Mouse (Mus musculus) midbrain, embryonic 11.5 days (tissue): Measurements from ENCODE around the gene Kif1b. TPM values are rescaled to one million over a fixed set of nuclear protein-coding genes. Genes with fewer than 3 reads are reported as not detected.
"Not testable (repeated sequence)": the region's sequence is repeated elsewhere in the genome, so short reads cannot be mapped to it uniquely, and the experiment has no call there.

Experiments used
- ATAC-seq: fragments of 200-750 bp; cut with Nextera tagmentation; 2 replicates; pipeline ENCODE4 v1.8.0; 2017; ENCODE audit warnings: moderate TSS enrichment, moderate library complexity; ENCODE audit not compliant: low FRiP score
- DNase-seq: peaks from one replicate; pipeline ENCODE4 v3.0.0; 2015; ENCODE audit warnings: low spot score; ENCODE audit errors: missing footprints
- H3K27ac ChIP-seq: fragments of 300-500 bp; sonication (generic); 2 replicates; pipeline ENCODE4 v1.5.1; 2014; ENCODE audit warnings: low read depth, low read length
- H3K27me3 ChIP-seq: fragments of 300-500 bp; sonication (generic); 2 replicates; pipeline ENCODE4 v1.6.1; 2014; ENCODE audit warnings: mild to moderate bottlenecking, low read length, moderate library complexity, mixed read lengths; ENCODE audit not compliant: control insufficient read depth, insufficient read depth
- H3K36me3 ChIP-seq: fragments of 300-500 bp; sonication (generic); 2 replicates; pipeline ENCODE4 v1.6.1; 2014; ENCODE audit warnings: mild to moderate bottlenecking, low read length, moderate library complexity, mixed read lengths; ENCODE audit not compliant: control insufficient read depth, insufficient read depth
- H3K4me1 ChIP-seq: fragments of 300-500 bp; sonication (generic); 2 replicates; pipeline ENCODE4 v1.6.1; 2014; ENCODE audit warnings: low read length; ENCODE audit not compliant: control insufficient read depth, insufficient read depth
- H3K4me2 ChIP-seq: fragments of 300-500 bp; sonication (generic); 2 replicates; pipeline ENCODE4 v1.6.1; 2014; ENCODE audit warnings: mild to moderate bottlenecking, moderate library complexity
- H3K4me3 ChIP-seq: fragments of 300-500 bp; sonication (generic); 2 replicates; pipeline ENCODE4 v1.5.1; 2014; ENCODE audit warnings: low read depth, low read length
- H3K9ac ChIP-seq: fragments of 300-500 bp; sonication (generic); 2 replicates; pipeline ENCODE4 v1.6.1; 2014; ENCODE audit warnings: low read length
- H3K9me3 ChIP-seq: fragments of 300-500 bp; sonication (generic); 2 replicates; pipeline ENCODE4 v1.6.1; 2016; ENCODE audit warnings: low read length; ENCODE audit not compliant: control insufficient read depth
- WGBS: fragments of 180-500 bp; shearing (Covaris S2); extraction: QIAGEN DNeasy Blood & Tissue Kit; methylation state at CpG from one replicate; pipeline ENCODE4 v1.1.7; 2014; 5-methylcytosine and 5-hydroxymethylcytosine counted together
- polyA plus RNA-seq: library from polyadenylated mRNA; unstranded; fragments of >200 nt; fragmentation: Nextera tagmentation; extraction: Ambion mirVana; gene quantifications from 2 replicates; pipeline ENCODE4 v1.2.1, GENCODE M21; 2014

The Kif1b gene
- polyA plus RNA-seq, 1 experiment from 2014 or later, result 95.0 TPM

DNA sequence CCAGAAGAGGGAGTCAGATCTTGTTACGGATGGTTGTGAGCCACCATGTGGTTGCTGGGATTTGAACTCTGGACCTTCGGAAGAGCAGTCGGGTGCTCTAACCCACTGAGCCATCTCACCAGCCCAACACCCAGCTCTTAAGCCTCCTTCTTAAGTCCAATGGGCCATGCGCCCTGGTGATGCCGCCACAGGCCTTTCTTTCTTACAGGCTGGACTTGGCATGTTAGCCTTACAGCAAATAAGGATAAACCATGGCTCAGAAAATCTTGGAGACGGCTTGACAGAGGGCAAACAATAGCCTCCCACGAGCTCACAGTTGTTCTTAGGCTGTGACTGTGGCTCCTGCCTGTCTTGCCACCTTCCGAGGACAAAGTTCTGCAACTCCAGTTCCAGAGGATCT is 137.6 kb downstream of the Kif1b start:
- not testable (repeated sequence) for H3K27me3 ChIP-seq, H3K4me1 ChIP-seq, H3K4me2 ChIP-seq, H3K36me3 ChIP-seq, H3K27ac ChIP-seq, ATAC-seq, H3K9me3 ChIP-seq, DNase-seq, H3K4me3 ChIP-seq, H3K9ac ChIP-seq
- WGBS, result 72% methylated on average over 7 of the region's 8 CpGs

DNA sequence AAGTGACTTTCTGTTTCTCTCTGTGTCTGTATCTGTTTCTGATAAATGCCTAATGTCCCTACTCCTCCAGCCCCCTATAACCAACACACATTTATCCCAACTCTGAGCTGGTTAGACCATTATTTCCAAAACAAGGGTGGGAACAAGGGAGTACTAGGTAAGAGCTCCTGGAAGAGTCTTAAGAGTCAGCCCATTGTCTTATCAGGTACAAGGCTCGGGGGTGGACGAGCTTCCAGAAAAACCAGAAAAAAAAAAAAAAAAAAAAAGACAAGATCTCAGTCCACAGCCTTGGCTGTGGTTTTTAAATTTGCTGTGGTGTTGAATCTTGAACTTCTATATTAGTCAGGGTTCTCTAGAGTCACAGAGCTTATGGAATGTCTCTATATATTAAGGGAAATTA is 139.5 kb downstream of the Kif1b start:
- WGBS, result 87% methylated on average over 2 of the region's 2 CpGs
- DNase-seq, result no peak
- Histone ChIP-seq H3K27me3 (no peaks in the 10 kb centered on the region), H3K9ac (no peak overlapping the region), H3K4me3 (no peak overlapping the region), H3K9me3 (no peaks in the 10 kb centered on the region), H3K4me2 (no peak overlapping the region), H3K4me1 (peaks cover 7% of the 10 kb centered on the region; the same call in 1 of the 2 replicates), H3K36me3 (0 out of 2 replicates have a peak, but pooled peaks cover 5% of the 10 kb centered on the region), H3K27ac (no peak overlapping the region)
- no peak for ATAC-seq

DNA sequence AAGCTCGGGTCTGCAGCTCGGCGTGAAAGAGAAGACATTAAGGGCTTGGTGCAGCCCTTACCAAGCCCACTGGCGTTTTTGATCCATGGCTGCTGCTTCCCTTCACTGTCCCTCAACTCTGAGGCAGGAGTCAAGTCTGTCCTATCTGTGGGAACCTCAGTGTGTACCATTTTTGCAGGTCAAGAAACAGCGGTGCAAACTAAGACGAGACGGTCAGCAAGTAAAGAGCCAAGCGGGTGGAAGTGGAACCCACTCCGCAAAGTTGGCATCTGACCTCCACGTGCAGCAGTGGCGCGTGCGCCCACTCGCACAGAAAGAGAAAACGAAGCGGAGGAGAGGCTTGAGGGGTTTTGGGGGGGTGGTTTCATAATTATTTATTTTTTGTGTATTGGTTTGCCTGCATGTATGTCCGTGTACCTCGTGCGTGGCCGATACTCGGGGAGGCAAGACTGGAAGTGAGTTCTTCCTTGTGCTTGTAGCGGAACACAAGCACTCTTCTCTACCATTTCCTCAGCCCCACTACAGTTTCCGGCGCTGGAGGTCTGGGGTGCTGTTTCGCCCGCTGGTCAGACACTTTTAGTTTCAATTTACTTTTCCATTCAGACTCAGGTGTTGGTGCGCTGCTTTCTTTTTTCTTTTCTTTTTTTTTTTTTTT is 140.4 kb downstream of the Kif1b start:
- 2% methylated on average over 27 of the region's 27 CpGs for WGBS
- H3K4me2 ChIP-seq, result peak overlapping the region; percentile 83
- ATAC-seq, result peak; percentile 71
- H3K27ac ChIP-seq, result no peak overlapping the region; the same call in 1 of the 2 replicates
- H3K9ac ChIP-seq, result peak overlapping the region; percentile 74
- H3K4me1 ChIP-seq, result peaks cover 7% of the 10 kb centered on the region; the same call in 1 of the 2 replicates
- no peaks in the 10 kb centered on the region for H3K9me3 ChIP-seq
- no peaks in the 10 kb centered on the region for H3K27me3 ChIP-seq
- no peak for DNase-seq
- peaks cover 5% of the 10 kb centered on the region; the same call in 1 of the 2 replicates for H3K36me3 ChIP-seq
- peak overlapping the region; percentile 57 for H3K4me3 ChIP-seq

DNA sequence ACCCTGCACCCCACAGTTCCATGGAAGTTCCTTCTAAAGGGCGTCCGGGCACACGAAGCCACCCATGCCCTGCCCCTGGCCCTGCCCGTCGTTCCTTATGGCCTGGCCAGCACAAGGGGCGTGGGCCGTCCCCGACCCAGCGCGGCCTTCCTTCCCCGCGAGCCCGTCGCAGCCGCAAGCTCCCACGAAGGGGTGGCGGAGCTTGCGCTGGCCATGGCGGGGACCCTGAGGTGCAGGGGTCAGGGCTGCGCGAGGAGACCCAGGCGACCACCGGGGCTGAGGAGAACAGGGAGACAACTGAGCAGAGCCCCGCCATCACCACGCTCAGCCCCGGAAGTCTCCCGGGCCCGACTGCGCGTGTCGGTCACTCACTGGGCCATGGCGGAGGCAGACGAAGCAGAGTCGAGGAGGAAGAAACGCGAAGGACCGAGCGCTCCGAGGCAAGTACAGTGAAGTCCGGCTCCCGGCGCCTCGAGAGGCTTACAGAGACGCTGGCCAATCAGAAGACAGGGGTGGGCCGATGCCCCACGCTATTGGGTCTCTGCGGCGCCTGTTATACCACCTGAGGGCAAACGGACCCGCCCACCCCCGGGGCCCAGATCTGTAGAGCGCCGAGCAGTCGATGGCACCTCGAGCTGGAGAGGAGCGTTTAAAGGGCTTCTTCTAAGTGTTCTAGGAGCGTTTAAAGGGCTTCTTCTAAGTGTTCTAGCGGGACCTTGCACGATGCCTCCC is 141.1 kb downstream of the Kif1b start, which contains the start of gene Pgd:
Gene Pgd, minus strand, starts transcription at position 557 of the 732 bp plus-strand sequence.
- H3K9me3 ChIP-seq, result no peaks in the 10 kb centered on the region
- H3K4me1 ChIP-seq, result peaks cover 7% of the 10 kb centered on the region; the same call in 1 of the 2 replicates
- peak within 1 kb of the TSS; percentile 57 for H3K4me3 ChIP-seq
- H3K27me3 ChIP-seq, result no peaks in the 10 kb centered on the region
- WGBS, result under 1% methylated on average over 59 of the region's 59 CpGs
- ATAC-seq, result peak; percentile 100
- peak within 1 kb of the TSS; percentile 83 for H3K4me2 ChIP-seq
- H3K36me3 ChIP-seq, result peaks cover 5% of the 10 kb centered on the region; the same call in 1 of the 2 replicates
- DNase-seq, result peak; percentile 99
- H3K9ac ChIP-seq, result peak within 1 kb of the TSS; percentile 84
- peak within 1 kb of the TSS; percentile 2; the same call in 1 of the 2 replicates for H3K27ac ChIP-seq

DNA sequence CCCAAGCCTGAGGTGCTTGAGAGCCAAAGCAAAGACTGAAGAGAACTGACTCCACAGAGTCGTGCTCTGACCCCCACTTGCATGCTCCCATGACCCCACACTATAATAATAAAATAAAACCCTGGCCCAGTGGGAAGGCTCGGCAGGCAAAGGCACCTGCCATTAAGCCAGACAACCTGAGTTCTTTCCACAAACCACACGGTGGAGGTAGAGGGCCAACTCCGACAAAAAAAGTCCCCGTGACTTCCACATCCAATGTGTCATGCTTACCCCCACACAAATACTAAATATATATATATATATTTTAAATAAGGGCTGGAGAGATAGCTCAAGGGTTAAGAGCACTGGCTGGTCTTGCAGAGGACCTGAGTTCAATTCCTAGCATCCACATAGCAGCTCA is 143.3 kb downstream of the Kif1b start:
- Histone ChIP-seq H3K4me3 (no peak overlapping the region), H3K9ac (no peak overlapping the region), H3K27me3 (no peaks in the 10 kb centered on the region), H3K4me1 (peaks cover 7% of the 10 kb centered on the region; the same call in 1 of the 2 replicates), H3K9me3 (no peaks in the 10 kb centered on the region), H3K27ac (no peak overlapping the region), H3K4me2 (no peak overlapping the region), H3K36me3 (peaks cover 13% of the 10 kb centered on the region)
- ATAC-seq (no peak), DNase-seq (no peak)
- WGBS, result 75% methylated on average over 5 of the region's 5 CpGs

DNA sequence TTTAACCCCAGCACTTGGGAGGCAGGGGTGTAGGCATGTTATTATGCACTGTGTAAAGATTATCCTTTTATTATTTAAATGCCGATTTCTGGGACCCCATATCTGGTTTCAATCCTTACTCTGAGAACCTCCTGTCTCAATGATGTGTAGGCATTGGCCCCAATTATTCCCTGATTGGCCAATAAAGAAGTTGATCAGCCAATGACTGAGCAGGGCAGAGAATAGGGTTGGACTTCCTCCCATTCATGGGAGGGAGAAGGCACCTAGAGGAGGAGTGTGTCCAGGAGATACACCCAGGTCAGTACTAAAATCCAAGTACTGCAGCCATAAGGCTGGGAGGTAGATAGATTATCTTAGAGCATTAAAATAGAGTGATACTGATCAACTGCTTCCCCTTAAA is 144.3 kb downstream of the Kif1b start:
- Histone ChIP-seq H3K27me3 (no peaks in the 10 kb centered on the region), H3K36me3 (peaks cover 15% of the 10 kb centered on the region), H3K27ac (no peak overlapping the region), H3K9ac (no peak overlapping the region), H3K4me1 (peaks cover 7% of the 10 kb centered on the region; the same call in 1 of the 2 replicates), H3K4me3 (no peak overlapping the region), H3K9me3 (no peaks in the 10 kb centered on the region), H3K4me2 (no peak overlapping the region)
- 76% methylated on average over 1 of the region's 1 CpGs for WGBS
- DNase-seq (no peak), ATAC-seq (no peak)

DNA sequence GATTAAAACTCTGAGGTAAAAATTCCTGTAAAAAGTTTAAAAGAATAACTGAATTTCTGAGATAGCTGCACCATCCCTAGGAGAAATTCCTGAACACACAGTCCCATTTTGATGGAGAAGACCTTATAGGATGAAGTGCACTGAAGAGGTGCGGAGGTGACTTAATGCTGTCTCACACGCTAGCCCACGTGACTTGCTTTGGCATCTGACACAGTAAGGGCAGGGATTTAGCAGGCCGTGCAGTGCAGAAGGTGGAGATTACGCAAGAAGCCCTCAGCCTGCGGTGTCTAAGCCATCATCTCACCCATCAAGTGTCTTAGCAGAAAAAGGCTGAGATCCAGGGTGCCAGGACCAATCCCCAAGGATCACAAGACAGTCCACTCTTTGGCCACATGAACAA is 146.3 kb downstream of the Kif1b start:
- no peak overlapping the region for H3K9ac ChIP-seq
- no peak overlapping the region for H3K4me3 ChIP-seq
- no peak overlapping the region for H3K4me2 ChIP-seq
- no peak for DNase-seq
- H3K9me3 ChIP-seq, result no peaks in the 10 kb centered on the region
- ATAC-seq, result no peak
- peaks cover 7% of the 10 kb centered on the region; the same call in 1 of the 2 replicates for H3K4me1 ChIP-seq
- peaks cover 17% of the 10 kb centered on the region for H3K36me3 ChIP-seq
- no peak overlapping the region for H3K27ac ChIP-seq
- 97% methylated on average over 6 of the region's 6 CpGs for WGBS
- H3K27me3 ChIP-seq, result no peaks in the 10 kb centered on the region

GRCm38 (mm10) chr4:149159891-149160290 is 147.6 kb downstream of the Kif1b start:
- DNase-seq (no peak), ATAC-seq (no peak)
- no peak overlapping the region for H3K27ac ChIP-seq
- no peak overlapping the region for H3K9ac ChIP-seq
- no peak overlapping the region for H3K4me3 ChIP-seq
- H3K4me2 ChIP-seq, result no peak overlapping the region
- H3K4me1 ChIP-seq, result no peaks in the 10 kb centered on the region
- no peaks in the 10 kb centered on the region for H3K27me3 ChIP-seq
- peaks cover 29% of the 10 kb centered on the region for H3K36me3 ChIP-seq
- H3K9me3 ChIP-seq, result no peaks in the 10 kb centered on the region
- WGBS, result 91% methylated on average over 13 of the region's 13 CpGs

DNA sequence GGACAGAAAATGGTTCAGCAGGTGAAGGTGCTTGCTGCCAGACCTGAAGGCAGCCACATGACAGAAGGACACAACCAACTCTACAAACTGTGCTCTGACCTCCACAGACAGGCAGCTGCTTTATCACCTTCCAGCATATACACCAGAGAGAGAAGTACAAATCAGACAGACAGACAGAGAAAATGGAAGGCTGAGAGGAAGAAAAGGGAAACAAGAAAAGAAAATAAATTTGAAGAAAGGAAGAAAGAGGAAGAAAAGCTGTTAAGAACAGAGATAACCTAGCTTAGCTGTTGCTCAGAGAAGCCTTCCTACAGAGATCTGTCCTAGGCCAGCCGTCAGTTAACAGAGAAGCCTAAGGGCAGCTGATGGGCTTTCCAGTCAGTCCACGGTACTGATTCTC is 148.3 kb downstream of the Kif1b start:
- Histone ChIP-seq H3K9ac (no peak overlapping the region), H3K4me3 (no peak overlapping the region), H3K36me3 (peaks cover 34% of the 10 kb centered on the region), H3K9me3 (no peaks in the 10 kb centered on the region), H3K27me3 (no peaks in the 10 kb centered on the region), H3K4me2 (no peak overlapping the region), H3K4me1 (no peaks in the 10 kb centered on the region), H3K27ac (no peak overlapping the region)
- ATAC-seq (no peak), DNase-seq (no peak)
- WGBS, result 90% methylated on average over 2 of the region's 2 CpGs
